Mouse (Mus musculus): ENCODE results near the gene Zdhhc12. TPM values are rescaled to one million over a fixed set of nuclear protein-coding genes. Genes with fewer than 3 reads are reported as not detected.

Zdhhc12 gene
- total and polyA plus RNA-seq, 2 experiments from 2014 or later, result 23.3 to 25.7 TPM

DNA sequence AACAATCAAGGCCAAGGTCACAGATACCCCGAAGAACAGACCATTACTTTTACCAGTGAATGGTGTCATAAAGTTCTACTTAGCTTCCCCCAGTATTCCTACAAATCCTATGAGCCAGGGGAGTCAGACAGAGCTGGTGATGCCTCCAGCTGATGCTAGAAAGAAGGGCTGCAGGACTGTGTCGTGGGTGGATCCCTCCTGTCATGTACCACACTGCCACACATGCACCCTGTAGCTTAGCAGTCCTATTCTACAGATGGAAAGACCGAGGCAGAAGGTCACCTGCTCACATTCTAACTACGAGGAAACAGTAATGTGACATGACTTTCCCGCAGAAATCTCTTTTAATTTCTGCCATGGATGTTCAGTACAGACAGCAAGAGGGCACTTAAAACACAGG is 29.3 kb upstream of the Zdhhc12 start:
- DNase-seq (no peak), ATAC-seq (no peak)
- Histone ChIP-seq H3K4me1 (ENCODE audit: insufficient read depth) (peaks cover 12% of the 10 kb centered on the region; the same call in 1 of the 2 replicates), H3K4me2 (ENCODE audit: low read depth) (peak overlapping the region; percentile 86; the same call in 1 of the 2 replicates), H3K4me3 (ENCODE audit: low read depth, low read length) (no peak overlapping the region), H3K9ac (no peak overlapping the region), H3K9me3 (ENCODE audit: low read length) (no peaks in the 10 kb centered on the region), H3K27me3 (ENCODE audit: insufficient read depth, low read length) (no peaks in the 10 kb centered on the region), H3K36me3 (ENCODE audit: insufficient read depth) (no peaks in the 10 kb centered on the region), H3K27ac (ENCODE audit: low read depth, low read length) (no peak overlapping the region)
- no peak for TF ChIP-seq CTCF (IDR thresholded peaks at IDR 0.05; ENCODE audit: low read depth)
- 88% methylated on average over 5 of the region's 5 CpGs for WGBS

DNA sequence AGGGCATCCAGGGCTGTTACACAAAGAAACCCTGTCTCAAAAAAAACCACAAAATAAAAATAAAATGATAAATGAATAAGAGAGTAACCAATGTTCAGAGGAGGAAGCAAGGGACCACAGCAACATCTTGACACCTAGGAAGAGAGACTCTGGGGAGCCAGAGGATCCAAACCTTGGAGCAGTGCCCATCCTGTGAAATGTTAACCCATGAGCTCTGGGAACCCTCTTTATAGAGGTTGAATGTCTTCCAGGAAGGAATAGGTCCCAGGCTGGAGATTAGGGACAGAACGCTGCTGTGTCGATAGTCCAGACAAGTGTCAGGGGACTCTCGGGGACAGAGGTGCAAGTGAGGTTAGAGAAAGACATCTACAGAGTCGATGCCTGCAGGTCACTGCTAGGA is 26.8 kb upstream of the Zdhhc12 start:
- Histone ChIP-seq H3K9ac (no peak overlapping the region), H3K4me1 (ENCODE audit: insufficient read depth) (peaks cover 12% of the 10 kb centered on the region; the same call in 1 of the 2 replicates), H3K36me3 (ENCODE audit: insufficient read depth) (no peaks in the 10 kb centered on the region; the same call in none of the 2 replicates), H3K4me3 (ENCODE audit: low read depth, low read length) (no peak overlapping the region), H3K9me3 (ENCODE audit: low read length) (no peaks in the 10 kb centered on the region), H3K27me3 (ENCODE audit: insufficient read depth, low read length) (no peaks in the 10 kb centered on the region), H3K4me2 (ENCODE audit: low read depth) (0 out of 2 replicates have a peak overlapping the region, but pooled peaks have one; percentile 8), H3K27ac (ENCODE audit: low read depth, low read length) (peak overlapping the region; percentile 36; the same call in 1 of the 2 replicates)
- DNase-seq (no peak), ATAC-seq (no peak)
- 74% methylated on average over 4 of the region's 4 CpGs for WGBS
- no peak for TF ChIP-seq CTCF (IDR thresholded peaks at IDR 0.05; ENCODE audit: low read depth)

DNA sequence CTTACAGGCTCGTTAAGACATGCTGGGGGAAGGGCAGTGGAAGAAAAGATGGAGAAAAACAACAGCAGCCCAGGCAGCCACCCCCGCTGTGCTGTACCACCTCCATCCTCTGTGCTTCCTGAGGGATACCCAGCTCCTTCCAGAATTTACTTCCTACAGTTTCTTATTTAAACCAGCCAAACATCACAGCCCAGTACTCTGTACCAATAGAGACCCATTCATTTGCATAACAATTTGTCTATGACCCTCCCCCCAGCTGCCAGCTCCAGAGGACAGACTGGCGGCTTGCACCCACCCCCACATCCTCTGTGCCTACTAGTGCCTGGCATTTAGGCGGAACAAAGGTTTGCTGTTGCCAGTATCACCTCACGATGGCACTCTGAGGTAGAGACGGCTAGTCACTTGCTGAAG is 26.2 kb upstream of the Zdhhc12 start:
- peak; percentile 46 for ATAC-seq
- DNase-seq, result peak; percentile 44

DNA sequence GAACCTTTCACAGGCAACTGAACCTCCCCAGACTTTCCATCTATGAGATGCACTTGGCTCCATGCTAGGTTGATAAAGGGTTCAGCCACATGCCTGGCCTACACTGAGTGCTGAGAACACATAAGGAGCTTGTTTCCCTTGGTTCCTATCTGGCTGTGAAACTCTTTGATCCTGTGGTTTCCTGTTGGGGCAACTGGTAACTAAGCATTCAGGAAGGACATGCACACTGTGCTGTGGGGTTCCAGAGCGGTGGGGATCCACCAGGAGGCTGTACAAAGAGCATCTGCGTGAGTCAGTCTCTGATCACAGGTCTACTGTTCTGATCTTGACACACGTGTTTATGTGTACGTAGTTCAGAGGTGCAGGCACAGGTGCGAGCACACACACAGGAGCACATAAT is 19.1 kb upstream of the Zdhhc12 start:
- Histone ChIP-seq H3K4me3 (ENCODE audit: low read depth, low read length) (no peak overlapping the region), H3K36me3 (ENCODE audit: insufficient read depth) (peaks cover 49% of the 10 kb centered on the region), H3K4me2 (ENCODE audit: low read depth) (no peak overlapping the region), H3K9me3 (ENCODE audit: low read length) (no peaks in the 10 kb centered on the region), H3K27me3 (ENCODE audit: insufficient read depth, low read length) (no peaks in the 10 kb centered on the region), H3K9ac (no peak overlapping the region), H3K4me1 (ENCODE audit: insufficient read depth) (no peaks in the 10 kb centered on the region), H3K27ac (ENCODE audit: low read depth, low read length) (no peak overlapping the region)
- DNase-seq (no peak), ATAC-seq (no peak)
- WGBS, result 91% methylated on average over 5 of the region's 5 CpGs
- TF ChIP-seq CTCF (IDR thresholded peaks at IDR 0.05; ENCODE audit: low read depth), result no peak

More for the DNA sequence above, 26.2 kb upstream of the Zdhhc12 start:
- Histone ChIP-seq H3K36me3 (ENCODE audit: insufficient read depth) (no peaks in the 10 kb centered on the region; the same call in none of the 2 replicates), H3K9me3 (ENCODE audit: low read length) (no peaks in the 10 kb centered on the region), H3K4me3 (ENCODE audit: low read depth, low read length) (no peak overlapping the region), H3K4me2 (ENCODE audit: low read depth) (0 out of 2 replicates have a peak overlapping the region, but pooled peaks have one; percentile 15), H3K27me3 (ENCODE audit: insufficient read depth, low read length) (no peaks in the 10 kb centered on the region), H3K4me1 (ENCODE audit: insufficient read depth) (peaks cover 12% of the 10 kb centered on the region; the same call in 1 of the 2 replicates), H3K27ac (ENCODE audit: low read depth, low read length) (peak overlapping the region; percentile 36), H3K9ac (no peak overlapping the region)
- no peak; the same call in 1 of the 2 replicates for TF ChIP-seq CTCF (IDR thresholded peaks at IDR 0.05; ENCODE audit: low read depth)
- 6% methylated on average over 6 of the region's 6 CpGs for WGBS

DNA sequence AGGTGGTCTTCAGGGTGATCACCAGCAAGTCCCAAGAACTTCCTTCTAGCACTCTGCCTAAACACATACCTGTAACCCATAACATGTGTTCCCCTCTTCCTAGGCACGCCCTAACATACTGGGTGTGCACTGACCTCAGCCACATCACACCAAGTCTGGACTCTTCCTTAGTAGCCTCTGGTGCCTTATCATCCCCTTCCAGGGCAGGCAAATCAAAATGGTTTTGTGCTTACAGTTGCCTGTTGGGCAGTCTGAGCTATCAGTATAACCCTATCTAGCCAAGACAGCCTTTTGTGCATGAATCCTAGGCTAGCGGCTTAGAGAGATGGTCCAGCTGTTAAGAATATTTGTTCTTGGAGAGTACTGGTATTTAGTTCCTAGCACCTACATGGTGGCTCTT is 18.1 kb upstream of the Zdhhc12 start:
- 95% methylated on average over 2 of the region's 2 CpGs for WGBS
- no peak overlapping the region for H3K4me2 ChIP-seq (ENCODE audit: low read depth)

DNA sequence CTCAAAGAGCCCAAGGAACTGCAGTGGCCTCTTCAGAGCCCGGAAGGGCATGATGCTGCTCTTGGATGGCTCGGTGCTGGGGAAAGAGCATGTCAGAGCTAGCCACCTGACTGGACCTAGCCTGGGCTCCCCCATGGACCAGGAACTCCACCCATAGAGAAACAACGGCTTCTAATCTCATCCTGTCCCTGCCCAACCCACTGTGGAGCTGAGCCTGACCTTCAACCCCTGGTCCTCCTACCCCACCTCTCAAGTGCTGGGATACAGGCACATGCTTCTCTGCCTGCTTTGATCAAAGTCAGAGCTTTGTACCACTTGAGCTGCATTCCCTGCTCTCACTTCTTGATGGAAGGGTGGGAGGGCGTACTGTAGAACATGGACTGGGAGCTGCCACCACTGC is 14.8 kb upstream of the Zdhhc12 start:
- no peaks in the 10 kb centered on the region for H3K27me3 ChIP-seq (ENCODE audit: insufficient read depth, low read length)
- H3K36me3 ChIP-seq (ENCODE audit: insufficient read depth), result peaks cover 92% of the 10 kb centered on the region
- no peaks in the 10 kb centered on the region for H3K9me3 ChIP-seq (ENCODE audit: low read length)
- TF ChIP-seq CTCF (IDR thresholded peaks at IDR 0.05; ENCODE audit: low read depth), result no peak
- WGBS, result 95% methylated on average over 4 of the region's 4 CpGs
- DNase-seq, result no peak
- no peak overlapping the region for H3K4me3 ChIP-seq (ENCODE audit: low read depth, low read length)
- ATAC-seq, result no peak
- no peaks in the 10 kb centered on the region for H3K4me1 ChIP-seq (ENCODE audit: insufficient read depth)
- no peak overlapping the region for H3K9ac ChIP-seq
- no peak overlapping the region for H3K27ac ChIP-seq (ENCODE audit: low read depth, low read length)
- no peak overlapping the region for H3K4me2 ChIP-seq (ENCODE audit: low read depth)

More for the DNA sequence above, 18.1 kb upstream of the Zdhhc12 start:
- peaks cover 60% of the 10 kb centered on the region for H3K36me3 ChIP-seq (ENCODE audit: insufficient read depth)
- no peak overlapping the region for H3K27ac ChIP-seq (ENCODE audit: low read depth, low read length)
- DNase-seq (no peak), ATAC-seq (no peak)
- no peaks in the 10 kb centered on the region for H3K27me3 ChIP-seq (ENCODE audit: insufficient read depth, low read length)
- no peak overlapping the region for H3K9ac ChIP-seq
- no peaks in the 10 kb centered on the region for H3K9me3 ChIP-seq (ENCODE audit: low read length)
- no peak overlapping the region for H3K4me3 ChIP-seq (ENCODE audit: low read depth, low read length)
- no peaks in the 10 kb centered on the region for H3K4me1 ChIP-seq (ENCODE audit: insufficient read depth)
- no peak for TF ChIP-seq CTCF (IDR thresholded peaks at IDR 0.05; ENCODE audit: low read depth)

DNA sequence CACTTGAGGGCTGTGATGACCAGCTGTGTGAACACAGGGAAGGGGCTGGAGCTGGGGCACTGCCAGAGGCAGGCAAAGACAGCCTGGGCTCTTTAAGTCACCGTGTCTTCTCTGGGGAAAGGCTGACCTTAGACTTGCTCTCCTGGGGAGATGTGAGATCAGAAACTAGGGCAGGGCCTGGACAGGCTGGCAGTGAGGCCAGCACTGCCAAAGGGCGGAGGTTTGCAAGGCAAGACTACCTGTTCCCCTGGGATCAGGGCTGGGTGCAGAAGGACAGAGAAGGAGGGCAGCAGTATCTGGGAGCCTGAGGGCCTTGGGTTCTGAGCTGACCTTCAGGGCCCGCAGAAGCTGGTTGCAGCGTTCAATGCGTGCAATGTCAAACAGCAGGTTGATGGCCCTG is 14.2 kb upstream of the Zdhhc12 start:
- 91% methylated on average over 5 of the region's 5 CpGs for WGBS
- ATAC-seq, result no peak
- H3K36me3 ChIP-seq (ENCODE audit: insufficient read depth), result peaks cover 92% of the 10 kb centered on the region

More for the DNA sequence above, 14.2 kb upstream of the Zdhhc12 start:
- H3K27ac ChIP-seq (ENCODE audit: low read depth, low read length), result no peak overlapping the region
- no peak overlapping the region for H3K9ac ChIP-seq
- no peaks in the 10 kb centered on the region for H3K9me3 ChIP-seq (ENCODE audit: low read length)
- H3K4me3 ChIP-seq (ENCODE audit: low read depth, low read length), result no peak overlapping the region
- H3K4me1 ChIP-seq (ENCODE audit: insufficient read depth), result no peaks in the 10 kb centered on the region
- no peak for DNase-seq
- no peaks in the 10 kb centered on the region for H3K27me3 ChIP-seq (ENCODE audit: insufficient read depth, low read length)
- H3K4me2 ChIP-seq (ENCODE audit: low read depth), result no peak overlapping the region
- TF ChIP-seq CTCF (IDR thresholded peaks at IDR 0.05; ENCODE audit: low read depth), result no peak

Data from forebrain, postnatal 0 days (tissue).